Mouse (Mus musculus) adrenal gland, postnatal 10 days (tissue): ENCODE results near the gene Pkd1l2. TPM values are rescaled to one million over a fixed set of nuclear protein-coding genes. Genes with fewer than 3 reads are reported as not detected.

Source experiments
- DNase-seq: peaks from one replicate; pipeline ENCODE4 v3.0.0; 2021; ENCODE audit warnings: mixed read lengths
- total RNA-seq, 2 experiments: library from RNA; stranded (reverse); gene quantifications; 2 replicates each; pipeline ENCODE4 v1.2.3; 2021

The Pkd1l2 gene
- total RNA-seq, 2 experiments from 2014 or later = 0.36 to 0.94 TPM

DNA sequence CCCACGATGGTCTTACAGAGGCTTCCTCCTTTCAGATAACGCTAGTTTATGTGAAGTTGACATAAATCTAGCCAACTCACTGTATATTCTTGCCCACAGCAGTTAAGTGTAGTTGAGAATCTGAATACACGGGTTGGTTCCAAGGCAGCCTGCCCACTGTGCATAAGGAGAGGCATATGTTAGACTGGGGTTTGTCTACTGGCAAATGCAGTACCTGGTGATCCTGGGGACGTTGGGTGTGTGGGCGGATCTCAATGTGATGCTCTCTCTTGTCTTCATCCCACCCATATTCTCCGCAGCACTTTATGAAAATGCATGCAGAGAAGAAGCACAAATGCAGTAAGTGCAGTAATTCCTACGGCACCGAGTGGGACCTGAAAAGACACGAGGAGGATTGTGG lies 127.8 kb downstream of the Pkd1l2 start:
- DNase-seq = no peak

GRCm38 (mm10) chr8:116952428-116952827 lies 129.8 kb downstream of the Pkd1l2 start:
- no peak for DNase-seq

- DNase-seq = no peak
Measured at GRCm38 (mm10) chr8:116951778-116952177, 130.5 kb downstream of the Pkd1l2 start.

GRCm38 (mm10) chr8:116951369-116951768 lies 130.9 kb downstream of the Pkd1l2 start:
- no peak for DNase-seq

- DNase-seq = no peak
Measured at GRCm38 (mm10) chr8:116947589-116947988, 134.7 kb downstream of the Pkd1l2 start.

- DNase-seq = no peak
Measured at GRCm38 (mm10) chr8:116946851-116947250, 135.4 kb downstream of the Pkd1l2 start.

- DNase-seq = no peak
Measured at GRCm38 (mm10) chr8:116946268-116946838, 135.9 kb downstream of the Pkd1l2 start.

Other genes starting within 250 kb of the Pkd1l2 start
- gene Cmc2, start 161.0 kb downstream of the Pkd1l2 start, total RNA-seq = 10 to 100 TPM; 40.1 to 46.4 TPM
- gene Cenpn, start 160.7 kb downstream of the Pkd1l2 start, total RNA-seq = 10 to 100 TPM in 1 of 2 experiments, 1 to 10 TPM in 1; 7.1 to 10.5 TPM
- 10 to 100 TPM; 16.0 to 19.0 TPM for gene Atmin, start 139.1 kb downstream of the Pkd1l2 start, total RNA-seq
- 1 to 10 TPM in 1 of 2 experiments, under 1 TPM in 1; 0.99 to 1.2 TPM for gene 1700030J22Rik, start 103.5 kb downstream of the Pkd1l2 start, total RNA-seq
- gene Gcsh, start 88.9 kb downstream of the Pkd1l2 start, total RNA-seq = 100 to 1,000 TPM; 145 to 162 TPM
- 1 to 10 TPM; 1.2 to 2.8 TPM for gene Bco1, start 13.4 kb upstream of the Pkd1l2 start, total RNA-seq
- gene Gan, start 75.7 kb upstream of the Pkd1l2 start, total RNA-seq = 10 to 100 TPM in 1 of 2 experiments, 1 to 10 TPM in 1; 7.7 to 12.1 TPM
- 10 to 100 TPM; 77.7 to 82.3 TPM for gene Cmip, start 174.6 kb upstream of the Pkd1l2 start, total RNA-seq